Mouse (Mus musculus): ENCODE data around the gene Tmem123.

DNA sequence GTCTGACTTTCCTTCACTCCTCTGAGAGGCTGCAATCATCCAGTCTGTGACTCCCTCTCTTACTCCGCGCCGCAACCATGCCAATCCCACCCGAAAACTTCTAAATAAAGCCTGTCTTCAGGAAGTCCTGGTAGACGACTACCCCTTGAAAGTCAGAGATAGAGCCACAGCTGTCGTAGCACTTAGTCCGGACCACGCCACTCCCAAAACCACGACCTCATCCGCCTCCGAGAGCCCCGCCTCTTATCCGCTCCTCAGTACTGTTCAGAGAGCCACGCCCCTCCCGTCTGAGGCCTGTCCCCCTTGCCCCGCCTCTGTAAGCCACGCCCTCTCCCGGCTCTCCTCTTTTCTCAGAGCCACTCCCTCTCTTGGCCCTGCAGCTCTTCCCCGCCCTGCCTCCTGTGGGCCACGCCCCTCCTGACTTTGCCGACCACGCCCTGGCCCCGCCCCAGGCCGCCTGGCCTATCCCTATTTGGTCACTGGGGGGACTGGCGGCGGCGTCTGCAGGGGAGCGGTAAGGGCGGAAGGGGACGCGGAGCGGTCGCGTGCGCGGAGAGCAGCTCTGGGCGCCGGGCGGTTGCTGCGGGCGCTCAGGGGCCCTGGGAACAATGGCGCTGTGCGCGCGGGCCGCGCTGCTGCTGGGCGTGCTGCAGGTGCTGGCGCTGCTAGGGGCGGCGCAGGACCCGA lies at the start of gene Tmem123:
- TF ChIP-seq CTCF (IDR thresholded peaks at IDR 0.05; ENCODE audit: low read depth) (peak; percentile 66), EP300 (IDR thresholded peaks at IDR 0.05; ENCODE audit: low read depth) (no peak)
